8 mouse cellular contexts compared by ENCODE assay signal in genomic region chr2:135658486-135659390, GRCm38 (mm10). TPM values are rescaled to one million over a fixed set of nuclear protein-coding genes. Genes with fewer than 3 reads are reported as not detected.
DNase-seq lines count a peak whose midpoint lies in the region; ATAC-seq and TF ChIP-seq lines count a peak whose summit lies in the region.

Plcb4 (plus strand) TSS chr2:135659011.

- peaks cover 5% of the 10 kb centered on the region for H3K79me2 ChIP-seq in myocyte (ENCODE audit: control insufficient read depth, insufficient read depth)

- under 1% methylated on average over 64 of the region's 71 CpGs for WGBS in forebrain, embryonic 13.5 days
- WGBS in heart, embryonic 16.5 days, result under 1% methylated on average over 63 of the region's 71 CpGs
- under 1% methylated on average over 65 of the region's 71 CpGs for WGBS in liver, embryonic 12.5 days (ENCODE audit: insufficient replicate concordance)

- H3K36me3 ChIP-seq in forebrain, embryonic 13.5 days (ENCODE audit: poor library complexity, severe bottlenecking), result no peaks in the 10 kb centered on the region
- no peaks in the 10 kb centered on the region for H3K36me3 ChIP-seq in heart, embryonic 16.5 days (ENCODE audit: control insufficient read depth, insufficient read depth)
- H3K36me3 ChIP-seq in liver, embryonic 12.5 days, result no peaks in the 10 kb centered on the region
- H3K36me3 ChIP-seq in myocyte (ENCODE audit: control insufficient read depth, insufficient read depth), result no peaks in the 10 kb centered on the region

- peak within 1 kb of the TSS; percentile 97 for H3K27ac ChIP-seq in forebrain, embryonic 13.5 days
- H3K27ac ChIP-seq in heart, embryonic 16.5 days (ENCODE audit: low read length), result peak within 1 kb of the TSS; percentile 96
- H3K27ac ChIP-seq in liver, embryonic 12.5 days, result peak within 1 kb of the TSS; percentile 81

- TF ChIP-seq POLR2A in myocyte (IDR thresholded peaks at IDR 0.05; ENCODE audit: insufficient read length, low read depth), result peak; percentile 83

- H3K4me2 ChIP-seq in forebrain, embryonic 13.5 days, result peak within 1 kb of the TSS; percentile 68
- peak within 1 kb of the TSS; percentile 65 for H3K4me2 ChIP-seq in heart, embryonic 16.5 days (ENCODE audit: low read depth, low read length)
- H3K4me2 ChIP-seq in liver, embryonic 12.5 days, result peak within 1 kb of the TSS; percentile 94
- H3K4me2 ChIP-seq in myocyte (ENCODE audit: low read depth), result peak within 1 kb of the TSS; percentile 75

- peak within 1 kb of the TSS; percentile 66 for H3ac ChIP-seq in myocyte (ENCODE audit: control insufficient read depth, insufficient read length)

- no peaks in the 10 kb centered on the region for H3K27me3 ChIP-seq in forebrain, embryonic 13.5 days
- H3K27me3 ChIP-seq in heart, embryonic 16.5 days (ENCODE audit: control insufficient read depth, insufficient read depth, low read length), result no peaks in the 10 kb centered on the region
- peaks cover 11% of the 10 kb centered on the region for H3K27me3 ChIP-seq in liver, embryonic 12.5 days (replicated peaks)
- H3K27me3 ChIP-seq in myocyte (ENCODE audit: control insufficient read depth, insufficient read depth, insufficient read length), result no peaks in the 10 kb centered on the region

- H3K4me1 ChIP-seq in forebrain, embryonic 13.5 days, result peaks cover 9% of the 10 kb centered on the region
- 0 out of 2 replicates have a peak, but pooled peaks cover 3% of the 10 kb centered on the region for H3K4me1 ChIP-seq in heart, embryonic 16.5 days (ENCODE audit: control insufficient read depth, insufficient read depth, low read length)
- H3K4me1 ChIP-seq in liver, embryonic 12.5 days, result no peaks in the 10 kb centered on the region

- peak within 1 kb of the TSS; percentile 91 for H3K9ac ChIP-seq in forebrain, embryonic 13.5 days
- peak within 1 kb of the TSS; percentile 97 for H3K9ac ChIP-seq in heart, embryonic 16.5 days (ENCODE audit: low read length)
- peak within 1 kb of the TSS; percentile 85 for H3K9ac ChIP-seq in liver, embryonic 12.5 days

- peak; percentile 82 for ATAC-seq in CD4-positive, CD25-positive, alpha-beta regulatory T cell, adult 4 months
- ATAC-seq in forebrain, embryonic 13.5 days, result peak; percentile 96
- ATAC-seq in heart, embryonic 16.5 days (replicated peaks; ENCODE audit: extremely low read depth, insufficient read depth, low FRiP score), result peak; percentile 86
- ATAC-seq in liver, embryonic 12.5 days, result peak; percentile 86

- DNase-seq in c-Kit-positive CD71-positive TER-119-negative erythroid progenitor cells, embryonic 14.5 days (ENCODE audit: low read depth), result peak; percentile 46
- peak; percentile 91 for DNase-seq in kidney, postnatal 14 days
- peak; percentile 63 to 70 for DNase-seq in spleen, postnatal 36 days (ENCODE audit: low spot score in 2 of 2)

- no peaks in the 10 kb centered on the region for H3K9me3 ChIP-seq in forebrain, embryonic 13.5 days (replicated peaks)
- H3K9me3 ChIP-seq in heart, embryonic 16.5 days (replicated peaks; ENCODE audit: control insufficient read depth, low read length), result no peaks in the 10 kb centered on the region
- no peaks in the 10 kb centered on the region for H3K9me3 ChIP-seq in liver, embryonic 12.5 days (replicated peaks)

- H3K4me3 ChIP-seq in forebrain, embryonic 13.5 days, result peak within 1 kb of the TSS; percentile 78
- H3K4me3 ChIP-seq in heart, embryonic 16.5 days (ENCODE audit: low read length), result peak within 1 kb of the TSS; percentile 87
- H3K4me3 ChIP-seq in liver, embryonic 12.5 days, result peak within 1 kb of the TSS; percentile 76
- peak within 1 kb of the TSS; percentile 53 for H3K4me3 ChIP-seq in myocyte

TF ChIP-seq in myocyte, 11 proteins besides CTCF, POLR2A, EP300 and RAD21:
- TF ChIP-seq POLR2AphosphoS2 (IDR thresholded peaks at IDR 0.05; ENCODE audit: insufficient read length, low read depth), result peak; percentile 77
- TF ChIP-seq REST (IDR thresholded peaks at IDR 0.05; ENCODE audit: insufficient read depth, insufficient read length), result no peak
- no peak for TF ChIP-seq TCF3 (IDR thresholded peaks at IDR 0.05; ENCODE audit: insufficient read length, low read depth)
- TF ChIP-seq MYOG (IDR thresholded peaks at IDR 0.05; ENCODE audit: control insufficient read depth in 1 of 3, insufficient read depth in 1 of 3, insufficient read length in 2 of 3, low read depth in 2 of 3), result peak in 2 of 3 experiments; percentile 34 to 82
- no peak for TF ChIP-seq TCF12 (IDR thresholded peaks at IDR 0.05; ENCODE audit: insufficient read depth, poor library complexity, severe bottlenecking)
- TF ChIP-seq MYOD1 (IDR thresholded peaks at IDR 0.05; ENCODE audit: control insufficient read depth in 1 of 3, insufficient read length in 2 of 3, low read depth in 2 of 3), result peak in 2 of 3 experiments; percentile 49 to 65
TF ChIP-seq in myocyte: peak in this region for 3.

RNA-seq across cellular contexts. Expression of gene Plcb4, which starts in this region (rescaled TPM):
- 10 to 100 TPM; 13.8 to 16.2 TPM for polyA plus RNA-seq in CD4-positive, CD25-positive, alpha-beta regulatory T cell, adult 4 months (2017; shearing (Covaris generic))
- polyA plus RNA-seq in forebrain, embryonic 13.5 days (2015; fragmentation: Nextera tagmentation; extraction: Ambion mirVana), result 18.6 and 19.4 TPM in 2 replicates
- polyA plus RNA-seq in heart, embryonic 16.5 days (2015; fragmentation: Nextera tagmentation; extraction: Ambion mirVana), result 31.9 and 40.2 TPM in 2 replicates
- polyA plus RNA-seq in liver, embryonic 12.5 days (2016; fragmentation: Nextera tagmentation; extraction: Ambion mirVana), result 5.1 and 5.8 TPM in 2 replicates
- polyA plus RNA-seq in myocyte (2012; fragmentation: generic; extraction: Trizol), result 5.3 TPM

Comparison
In these comparisons a context has a peak if more than half of its experiments do, and no peak if none do; other contexts are left out.
1. Peak in every context shown above with its lines: DNase-seq, ATAC-seq, H3K4me3 ChIP-seq and H3K27ac ChIP-seq.